Mouse (Mus musculus): ENCODE measurements around the gene Fgf6. TPM values are rescaled to one million over a fixed set of nuclear protein-coding genes. Genes with fewer than 3 reads are reported as not detected.

Fgf6 gene
- total RNA-seq (2021): not detected
- long read RNA-seq, experiment 1: 0 reads
- long read RNA-seq, experiment 2: 0 reads

DNA sequence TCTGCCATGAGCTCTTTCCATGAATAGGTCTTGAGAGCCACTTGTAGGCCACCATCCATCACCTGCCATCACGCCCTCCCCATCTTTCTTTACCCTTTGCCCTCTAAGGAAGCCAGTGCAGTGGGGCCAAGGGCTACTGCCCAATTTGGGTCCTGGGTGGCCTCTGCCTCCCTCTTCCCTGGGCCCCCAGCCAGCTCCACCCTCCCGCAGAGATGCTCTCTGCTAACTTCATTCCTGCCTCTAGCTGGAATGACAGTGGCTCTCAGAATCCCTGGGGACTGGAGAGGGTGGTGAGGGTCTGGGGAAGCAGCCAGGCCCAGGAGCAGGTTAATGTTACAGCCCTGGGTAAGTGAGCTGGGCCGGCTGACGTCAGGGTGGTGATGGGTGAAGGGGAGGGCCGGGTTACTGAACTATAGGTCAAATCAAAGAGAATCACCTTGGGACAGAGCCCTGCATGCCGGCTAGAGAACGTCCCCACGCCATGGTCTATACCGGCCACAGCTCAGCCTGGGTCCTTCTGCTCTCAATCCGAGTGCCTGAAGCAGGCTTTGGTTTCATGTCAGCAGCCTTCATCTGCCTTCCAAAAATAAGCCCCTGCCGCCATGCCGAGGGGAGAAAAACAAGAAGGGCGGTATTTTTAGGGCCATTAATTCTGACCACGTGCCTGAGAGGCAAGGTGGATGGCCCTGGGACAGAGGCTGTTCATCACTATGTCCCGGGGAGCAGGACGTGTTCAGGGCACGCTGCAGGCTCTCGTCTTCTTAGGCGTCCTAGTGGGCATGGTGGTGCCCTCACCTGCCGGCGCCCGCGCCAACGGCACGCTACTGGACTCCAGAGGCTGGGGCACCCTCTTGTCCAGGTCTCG, at the start of gene Fgf6:
TSS of gene Fgf6 (plus strand) at position 681 of the 865 bp plus-strand sequence.
- DNase-seq (ENCODE audit: low spot score in 2 of 2): no peak
- intact Hi-C loops (cut with DNase I): no loop called here

- DNase-seq (ENCODE audit: low spot score in 2 of 2): peak; percentile 15 to 60
Measured at GRCm38 (mm10) chr6:126966241-126967026, 49.0 kb upstream of the Fgf6 start.

GRCm38 (mm10) chr6:126981539-126982234, 33.7 kb upstream of the Fgf6 start:
- intact Hi-C loops (cut with DNase I): no loop called here

More at GRCm38 (mm10) chr6:126966241-126967026, 49.0 kb upstream of the Fgf6 start:
- intact Hi-C loops (cut with DNase I): no loop called here

DNA sequence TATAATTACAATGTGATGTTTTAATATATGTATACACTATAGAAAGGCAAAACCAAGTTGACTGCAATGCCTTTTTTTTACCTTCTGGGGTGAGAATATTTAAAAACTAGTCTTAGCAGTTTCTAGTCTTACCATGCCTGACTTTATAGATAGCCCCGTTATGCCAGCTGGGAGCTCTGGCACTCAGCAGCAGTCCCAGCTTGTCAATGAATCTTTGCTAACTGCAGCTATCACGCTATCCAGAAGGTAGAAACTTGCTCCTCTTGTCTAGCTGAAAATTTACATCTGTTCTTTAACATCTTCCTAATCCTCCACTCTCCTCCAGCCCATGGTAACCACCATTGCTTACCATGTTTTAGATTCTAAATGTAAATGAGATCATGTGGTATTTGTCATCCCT, 21.7 kb upstream of the Fgf6 start:
- DNase-seq (ENCODE audit: low spot score in 2 of 2): peak in 1 of 2 experiments; percentile 9
- intact Hi-C loops (cut with DNase I): no loop called here

More at GRCm38 (mm10) chr6:126981539-126982234, 33.7 kb upstream of the Fgf6 start:
- no peak for DNase-seq (ENCODE audit: low spot score in 2 of 2)

GRCm38 (mm10) chr6:126995494-126995893, 19.9 kb upstream of the Fgf6 start:
- intact Hi-C loops (cut with DNase I): no loop called here

DNA sequence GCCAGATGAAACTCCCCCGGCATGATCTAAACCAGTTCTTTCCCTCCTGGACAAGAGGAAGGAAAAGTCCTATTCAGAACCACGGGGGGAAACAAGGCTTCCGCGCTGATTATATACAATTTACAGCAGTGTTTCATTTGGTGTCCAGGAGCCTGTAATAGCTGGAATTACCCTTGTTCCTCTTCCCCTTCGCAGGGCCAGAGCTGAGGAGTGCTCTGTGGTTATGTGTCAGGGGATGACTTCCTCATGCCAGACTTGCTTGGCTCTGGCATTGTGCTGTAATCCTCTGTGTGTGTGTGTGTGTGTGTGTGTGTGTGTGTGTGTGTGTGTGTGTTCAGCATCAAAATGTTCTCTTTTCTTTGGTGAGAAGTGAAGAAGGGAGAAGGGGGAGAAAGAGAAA, 19.0 kb upstream of the Fgf6 start:
- intact Hi-C loops (cut with DNase I): no loop called here
- DNase-seq (ENCODE audit: low spot score in 2 of 2): no peak

More at GRCm38 (mm10) chr6:126995494-126995893, 19.9 kb upstream of the Fgf6 start:
- DNase-seq (ENCODE audit: low spot score in 2 of 2): no peak

DNA sequence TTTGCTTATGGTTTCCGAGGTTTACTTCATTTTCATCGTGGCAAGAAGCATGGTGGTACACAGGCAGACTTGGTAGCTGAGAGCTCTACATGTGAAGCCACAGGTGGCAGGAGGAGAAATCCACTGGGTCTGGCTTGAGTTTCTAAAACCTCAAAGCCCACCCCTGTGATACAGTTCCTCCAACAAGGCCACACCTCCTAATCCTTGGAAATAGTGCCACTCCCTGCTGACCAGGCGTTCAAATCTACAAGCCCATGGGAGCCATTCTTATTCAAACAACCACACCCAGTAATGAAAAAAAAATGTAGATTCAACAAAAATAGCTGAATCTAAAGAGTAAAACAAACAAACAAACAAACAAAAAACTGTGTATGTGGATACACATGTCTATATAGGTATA, 9.7 kb upstream of the Fgf6 start:
- no peak for DNase-seq (ENCODE audit: low spot score in 2 of 2)
- intact Hi-C loops (cut with DNase I): no loop called here

- DNase-seq (ENCODE audit: low spot score in 2 of 2): no peak
- intact Hi-C loops (cut with DNase I): no loop called here
Measured at GRCm38 (mm10) chr6:127006551-127006950, 8.8 kb upstream of the Fgf6 start.

- intact Hi-C loops (cut with DNase I): no loop called here
Measured at GRCm38 (mm10) chr6:127010021-127010420, 5.4 kb upstream of the Fgf6 start.

GRCm38 (mm10) chr6:127011947-127012535, 3.3 kb upstream of the Fgf6 start:
- no peak for DNase-seq (ENCODE audit: low spot score in 2 of 2)
- intact Hi-C loops (cut with DNase I): no loop called here

More at GRCm38 (mm10) chr6:127010021-127010420, 5.4 kb upstream of the Fgf6 start:
- DNase-seq (ENCODE audit: low spot score in 2 of 2): no peak

GRCm38 (mm10) chr6:127019254-127019653, 3.9 kb downstream of the Fgf6 start:
- intact Hi-C loops (cut with DNase I): no loop called here

GRCm38 (mm10) chr6:127020431-127020830, 5.0 kb downstream of the Fgf6 start:
- intact Hi-C loops (cut with DNase I): no loop called here
- DNase-seq (ENCODE audit: low spot score in 2 of 2): no peak

More at GRCm38 (mm10) chr6:127019254-127019653, 3.9 kb downstream of the Fgf6 start:
- no peak for DNase-seq (ENCODE audit: low spot score in 2 of 2)

DNA sequence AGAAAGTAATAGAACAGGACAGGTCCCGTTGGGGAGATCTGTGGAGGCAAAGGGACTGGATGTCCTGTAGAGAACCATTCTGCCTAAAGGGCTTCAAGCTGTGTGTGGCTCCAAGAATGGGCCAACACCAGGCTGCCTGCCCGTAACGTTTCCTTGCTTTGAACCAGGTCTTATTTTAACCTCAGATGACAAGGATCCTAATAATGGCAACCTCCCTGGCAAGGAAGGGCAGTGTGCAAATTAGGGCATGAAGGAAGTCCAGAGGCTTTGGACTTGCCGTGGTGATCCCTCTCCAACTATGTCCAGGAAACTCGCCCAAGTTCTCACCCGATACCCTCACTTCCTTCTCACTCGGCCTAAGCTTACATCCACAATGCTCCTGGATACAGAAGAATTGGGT, 9.4 kb downstream of the Fgf6 start:
- DNase-seq (ENCODE audit: low spot score in 2 of 2): no peak
- intact Hi-C loops (cut with DNase I): no loop called here

- intact Hi-C loops (cut with DNase I): no loop called here
- no peak for DNase-seq (ENCODE audit: low spot score in 2 of 2)
Measured at GRCm38 (mm10) chr6:127034760-127035159, 19.4 kb downstream of the Fgf6 start.

GRCm38 (mm10) chr6:127044909-127045308, 29.5 kb downstream of the Fgf6 start:
- intact Hi-C loops (cut with DNase I): no loop called here
- DNase-seq (ENCODE audit: low spot score in 2 of 2): no peak

GRCm38 (mm10) chr6:127050847-127051246, 35.5 kb downstream of the Fgf6 start:
- intact Hi-C loops (cut with DNase I): no loop called here
- no peak for DNase-seq (ENCODE audit: low spot score in 2 of 2)

DNA sequence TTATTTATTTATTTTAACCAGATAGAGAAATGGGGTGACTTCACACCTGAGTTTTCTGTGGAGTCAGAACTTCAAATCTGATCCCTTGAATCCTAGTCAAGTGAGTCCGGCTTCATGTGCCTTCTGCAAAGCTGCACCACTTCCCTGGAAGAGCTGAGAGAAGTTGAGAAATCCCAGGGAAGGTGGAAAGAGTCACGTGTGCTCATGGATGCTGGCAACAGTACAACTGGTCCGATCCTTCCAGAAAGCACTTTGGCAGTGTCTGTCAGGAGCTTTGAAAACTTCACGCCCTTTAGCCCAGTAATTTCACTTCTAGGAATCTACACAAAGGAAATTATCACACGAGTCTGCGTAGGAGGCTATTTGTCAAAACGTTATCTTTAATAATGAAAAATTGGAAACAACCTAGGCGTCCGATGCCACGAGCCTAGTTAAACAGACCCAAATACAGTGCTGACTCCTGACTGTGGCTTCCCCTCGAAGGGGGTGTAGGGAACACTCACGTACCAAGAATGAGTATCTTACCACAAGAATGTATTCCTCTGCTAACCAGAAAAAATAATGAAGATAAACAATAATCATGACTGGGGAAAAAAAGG, 41.7 kb downstream of the Fgf6 start:
- intact Hi-C loops (cut with DNase I): no loop called here
- DNase-seq (ENCODE audit: low spot score in 2 of 2): no peak

- intact Hi-C loops (cut with DNase I): no loop called here
- DNase-seq (ENCODE audit: low spot score in 2 of 2): peak in 1 of 2 experiments; percentile 43
Measured at GRCm38 (mm10) chr6:127059975-127060374, 44.6 kb downstream of the Fgf6 start.

GRCm38 (mm10) chr6:127063915-127064314, 48.5 kb downstream of the Fgf6 start:
- intact Hi-C loops (cut with DNase I): no loop called here
- DNase-seq (ENCODE audit: low spot score in 2 of 2): no peak
